Mouse (Mus musculus) left cerebral cortex, adult 11 months (tissue): ENCODE measurements around the gene Hnrnpr.

Experiments
- DNase-seq: peaks from one replicate; pipeline ENCODE4 v3.0.0; 2022; ENCODE audit warnings: low spot score

The Hnrnpr gene

GRCm38 (mm10) chr4:136310229-136311041 lies at the start of gene Hnrnpr:
Hnrnpr (plus strand) TSS chr4:136310942.
- peak; percentile 96 for DNase-seq

DNA sequence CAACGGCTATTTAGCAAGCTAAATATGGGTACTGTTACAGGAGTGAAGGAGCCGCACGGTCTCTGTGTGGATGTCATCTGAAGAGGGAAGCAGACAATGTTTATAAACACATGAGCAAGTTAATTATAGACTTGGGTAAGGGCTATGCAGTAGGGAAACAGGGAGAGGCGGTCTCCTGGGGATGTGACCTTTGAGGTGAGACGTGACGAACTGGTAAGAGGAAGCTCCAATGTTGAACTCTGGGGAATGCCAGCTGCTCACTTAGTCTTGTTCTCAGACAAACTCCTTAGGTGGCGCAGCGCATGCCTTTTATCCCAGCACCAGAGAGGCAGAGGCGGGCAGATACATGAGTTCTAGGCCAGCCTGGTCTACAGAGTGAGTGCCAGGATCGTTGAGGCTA lies 48.8 kb upstream of the Hnrnpr start:
- DNase-seq, result no peak

GRCm38 (mm10) chr4:136263555-136263954 lies 47.2 kb upstream of the Hnrnpr start:
- DNase-seq, result no peak

- no peak for DNase-seq
Measured at GRCm38 (mm10) chr4:136266716-136267343, 43.9 kb upstream of the Hnrnpr start.

GRCm38 (mm10) chr4:136268912-136269311 lies 41.8 kb upstream of the Hnrnpr start:
- no peak for DNase-seq

GRCm38 (mm10) chr4:136270648-136271047 lies 40.1 kb upstream of the Hnrnpr start:
- DNase-seq, result no peak

DNA sequence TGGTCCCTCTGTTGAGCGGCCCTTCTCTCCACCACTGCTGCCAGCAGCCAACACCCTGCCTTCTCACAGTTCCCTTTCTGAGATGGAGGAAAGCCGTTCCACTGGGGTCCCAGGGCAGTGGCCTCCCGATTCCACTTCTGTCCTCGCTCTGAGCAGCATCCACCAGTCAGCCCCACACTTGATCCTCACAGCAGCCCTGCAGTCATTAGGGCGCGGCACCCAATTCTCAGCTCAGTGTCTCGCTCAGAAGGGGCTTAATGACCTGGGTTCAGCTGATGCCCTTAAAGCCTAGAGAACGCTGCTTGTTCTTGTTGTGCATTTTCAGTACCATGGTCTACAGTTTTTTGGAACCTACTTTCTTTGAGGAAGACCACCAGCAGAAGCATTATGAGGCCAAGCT lies 29.6 kb upstream of the Hnrnpr start:
- DNase-seq, result no peak

DNA sequence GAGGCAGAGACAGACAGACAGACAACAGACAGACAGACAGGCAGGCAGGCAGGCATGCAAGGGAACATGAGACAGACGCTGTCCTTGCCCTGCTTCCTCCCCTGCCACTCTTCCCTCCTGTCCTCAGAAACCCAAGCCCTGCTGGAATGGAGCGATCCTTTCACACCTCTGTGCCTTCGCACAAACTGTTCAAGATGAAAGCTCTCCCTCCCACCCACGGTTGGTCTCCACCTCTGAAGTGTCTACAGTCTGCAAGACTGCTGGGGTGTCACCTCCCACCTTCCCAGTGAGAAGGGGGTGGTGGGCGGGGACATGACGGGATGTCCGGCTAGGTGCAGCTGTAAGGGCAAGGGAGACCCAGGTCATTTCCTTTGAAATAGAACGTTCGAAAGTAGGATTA lies 29.1 kb upstream of the Hnrnpr start:
- no peak for DNase-seq

DNA sequence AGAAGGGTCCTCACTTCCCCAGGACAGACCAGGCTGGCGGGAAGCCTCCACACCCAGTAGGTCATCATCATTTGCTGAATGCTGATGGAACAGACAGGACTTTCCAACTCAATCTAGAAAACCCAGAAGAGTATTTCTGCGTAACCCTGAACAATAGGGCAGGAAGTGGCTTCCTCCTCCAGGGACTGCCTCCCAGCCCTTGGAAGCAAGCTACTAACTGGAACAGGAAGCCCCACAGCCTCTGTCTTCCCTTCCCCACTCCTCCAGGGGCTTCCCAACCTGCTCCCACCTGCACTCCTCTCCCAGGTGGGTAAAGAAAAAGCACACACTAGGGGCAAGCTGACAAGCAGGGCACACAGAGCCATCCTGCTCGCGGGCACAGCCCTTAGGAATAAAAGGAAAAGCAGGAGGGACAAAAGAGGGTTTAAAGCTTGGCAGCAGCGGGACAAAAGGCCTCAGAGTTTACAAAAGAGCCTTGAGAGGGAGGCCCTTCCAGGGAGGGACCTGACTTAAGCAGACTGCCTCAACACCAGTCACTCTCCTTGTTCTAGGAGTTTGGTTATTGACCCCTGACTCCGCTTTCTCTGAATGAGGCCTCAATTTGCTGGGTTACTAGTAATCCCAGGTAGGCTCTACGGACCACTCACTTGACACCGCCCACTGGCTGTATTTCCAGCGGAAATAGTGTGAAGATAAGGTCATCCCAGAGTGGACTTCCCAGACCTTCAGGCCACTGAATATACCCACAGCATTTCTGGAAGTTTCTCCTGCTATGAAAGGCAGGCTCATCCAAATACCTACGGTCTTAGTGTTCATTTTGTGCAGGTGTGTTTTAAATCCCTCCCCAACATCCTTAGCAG lies 27.9 kb upstream of the Hnrnpr start:
- DNase-seq, result no peak

- DNase-seq, result no peak
Measured at GRCm38 (mm10) chr4:136283783-136284182, 27.0 kb upstream of the Hnrnpr start.

- peak; percentile 79 for DNase-seq
Measured at GRCm38 (mm10) chr4:136284455-136284854, 26.3 kb upstream of the Hnrnpr start, which contains the start of gene Zfp46. Zfp46 (plus strand) TSS chr4:136284683.

GRCm38 (mm10) chr4:136284891-136285290 lies 25.9 kb upstream of the Hnrnpr start:
- no peak for DNase-seq

- peak; percentile 93 for DNase-seq
Measured at GRCm38 (mm10) chr4:136285348-136285810, 25.4 kb upstream of the Hnrnpr start.

- peak; percentile 95 for DNase-seq
Measured at GRCm38 (mm10) chr4:136285811-136286371, 24.9 kb upstream of the Hnrnpr start.

DNA sequence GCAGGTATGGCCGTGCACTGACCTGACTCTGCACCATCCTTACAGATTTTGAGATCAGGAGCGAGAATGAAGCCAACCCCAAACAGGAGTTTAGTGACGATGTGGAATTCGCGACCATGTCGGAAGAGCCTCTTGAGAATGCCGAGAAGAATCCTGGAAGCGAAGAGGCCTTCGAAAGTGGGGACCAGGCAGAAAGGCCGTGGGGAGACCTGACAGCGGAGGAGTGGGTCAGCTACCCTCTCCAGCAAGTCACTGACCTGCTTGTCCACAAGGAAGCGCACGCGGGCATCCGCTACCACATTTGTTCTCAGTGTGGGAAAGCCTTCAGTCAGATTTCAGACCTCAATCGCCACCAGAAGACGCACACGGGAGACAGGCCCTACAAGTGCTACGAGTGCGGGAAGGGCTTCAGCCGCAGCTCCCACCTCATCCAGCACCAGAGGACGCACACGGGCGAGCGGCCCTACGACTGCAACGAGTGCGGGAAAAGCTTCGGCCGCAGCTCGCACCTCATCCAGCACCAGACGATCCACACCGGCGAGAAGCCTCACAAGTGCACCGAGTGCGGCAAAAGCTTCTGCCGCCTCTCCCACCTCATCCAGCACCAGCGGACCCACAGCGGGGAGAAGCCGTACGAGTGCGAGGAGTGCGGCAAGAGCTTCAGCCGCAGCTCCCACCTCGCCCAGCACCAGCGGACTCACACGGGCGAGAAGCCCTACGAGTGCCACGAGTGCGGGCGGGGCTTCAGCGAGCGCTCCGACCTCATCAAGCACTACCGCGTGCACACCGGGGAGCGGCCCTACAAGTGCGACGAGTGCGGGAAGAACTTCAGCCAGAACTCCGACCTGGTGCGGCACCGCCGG lies 20.6 kb upstream of the Hnrnpr start:
- DNase-seq, result no peak

DNA sequence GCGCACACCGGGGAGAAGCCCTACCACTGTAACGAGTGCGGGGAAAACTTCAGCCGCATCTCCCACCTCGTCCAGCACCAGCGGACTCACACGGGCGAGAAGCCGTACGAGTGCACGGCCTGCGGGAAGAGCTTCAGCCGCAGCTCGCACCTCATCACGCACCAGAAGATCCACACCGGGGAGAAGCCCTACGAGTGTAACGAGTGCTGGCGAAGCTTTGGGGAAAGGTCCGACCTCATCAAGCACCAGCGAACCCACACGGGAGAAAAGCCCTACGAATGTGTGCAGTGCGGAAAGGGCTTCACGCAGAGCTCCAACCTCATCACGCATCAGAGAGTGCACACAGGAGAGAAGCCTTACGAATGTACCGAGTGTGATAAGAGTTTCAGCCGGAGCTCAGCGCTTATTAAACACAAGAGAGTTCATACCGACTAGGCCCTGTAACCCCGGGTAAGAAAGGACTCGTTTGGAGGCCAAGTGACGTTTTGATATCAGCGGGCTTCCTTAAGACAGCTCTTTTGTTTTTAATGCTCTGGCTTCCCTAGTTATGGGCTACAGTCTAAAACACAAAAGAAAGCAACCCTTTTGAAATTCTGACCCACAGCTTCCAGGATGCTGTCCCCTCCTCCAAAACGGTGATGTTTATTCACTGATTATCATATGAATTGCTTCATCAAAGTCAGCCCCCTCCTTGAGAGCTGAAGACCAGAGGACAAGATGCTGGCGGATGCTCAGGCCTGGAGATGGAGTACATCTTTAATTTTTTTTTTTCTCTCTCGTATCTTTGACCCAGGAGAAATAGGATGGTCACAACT lies 19.8 kb upstream of the Hnrnpr start:
- DNase-seq, result no peak

DNA sequence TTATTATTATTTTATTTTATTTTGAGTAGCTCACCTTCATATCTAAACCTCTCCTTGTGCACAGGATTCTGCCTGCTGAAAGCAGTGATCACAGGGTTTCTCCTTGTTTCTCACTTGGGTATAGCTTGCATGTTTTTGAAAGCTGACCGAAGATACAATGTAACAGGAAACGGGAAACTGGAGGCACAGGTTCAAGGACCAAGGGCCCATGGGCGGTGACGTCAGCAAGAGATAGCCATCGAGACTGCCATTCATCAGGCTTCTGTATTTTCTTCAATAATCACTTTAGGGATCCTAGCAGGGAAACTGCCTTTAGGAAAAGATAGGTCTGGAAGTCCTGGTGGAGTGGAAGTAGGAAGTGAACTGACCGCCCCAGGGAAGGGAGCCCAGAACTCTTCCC lies 19.1 kb upstream of the Hnrnpr start:
- no peak for DNase-seq

GRCm38 (mm10) chr4:136295941-136296340 lies 14.8 kb upstream of the Hnrnpr start:
- DNase-seq, result no peak

DNA sequence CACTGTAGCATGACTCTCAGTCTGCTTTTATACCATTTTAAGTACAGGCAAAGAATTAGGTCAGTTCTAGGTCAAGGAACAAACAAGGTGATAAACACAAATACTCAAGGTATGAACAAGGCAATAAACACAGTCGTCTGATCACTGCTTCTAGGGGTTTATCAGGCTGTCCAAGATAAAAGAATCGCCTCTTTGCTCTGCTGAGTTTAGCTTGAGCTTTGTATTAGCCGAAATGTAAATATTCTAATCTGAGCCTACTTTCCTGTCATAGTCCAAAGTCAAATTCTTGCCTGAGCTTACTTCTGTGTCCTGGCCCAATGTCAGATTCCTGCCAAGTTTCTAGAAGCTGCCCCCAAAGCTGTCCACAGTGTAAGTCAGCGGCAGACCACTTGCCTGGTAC lies 8.3 kb upstream of the Hnrnpr start:
- DNase-seq, result no peak

DNA sequence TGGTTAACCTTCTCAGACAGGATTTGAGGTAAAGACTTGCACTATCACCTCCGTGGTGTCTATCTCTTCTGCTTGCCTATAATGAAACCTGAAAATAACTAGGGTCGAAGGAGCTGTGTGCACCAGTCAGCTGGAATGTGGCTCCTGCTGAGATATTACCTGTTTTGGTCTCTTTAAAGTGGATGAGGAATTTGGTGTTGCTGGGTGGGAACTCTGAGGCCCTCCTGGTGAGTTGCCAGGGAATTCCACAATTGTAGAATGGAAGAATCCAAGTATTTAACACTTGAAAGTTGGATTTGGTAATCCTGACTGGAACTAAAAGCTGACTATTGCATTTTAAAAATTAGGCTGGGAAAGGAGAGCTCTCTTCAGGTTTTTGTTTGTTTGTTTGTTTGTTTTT lies 6.6 kb upstream of the Hnrnpr start:
- DNase-seq, result no peak
